Mouse (Mus musculus) midbrain, postnatal 0 days (tissue): Measurements from ENCODE around the gene Pard3b. TPM values are rescaled to one million over a fixed set of nuclear protein-coding genes. Genes with fewer than 3 reads are reported as not detected.

Source experiments
- ATAC-seq: fragments of 200-750 bp; cut with Nextera tagmentation; 2 replicates; pipeline ENCODE4 v1.8.0; 2017; ENCODE audit warnings: moderate number of reproducible peaks, mild to moderate bottlenecking, moderate TSS enrichment, moderate library complexity; ENCODE audit not compliant: low FRiP score
- DNase-seq: peaks from one replicate; pipeline ENCODE4 v3.0.0-alpha.2; 2015; ENCODE audit warnings: low spot score
- H3K27ac ChIP-seq: fragments of 300-500 bp; sonication (generic); 2 replicates; pipeline ENCODE4 v1.5.1; 2014; ENCODE audit warnings: low read depth, mild to moderate bottlenecking, low read length, mixed read lengths
- H3K27me3 ChIP-seq: fragments of 300-500 bp; sonication (generic); 2 replicates; pipeline ENCODE4 v1.6.1; 2014; ENCODE audit warnings: low read length, control low read depth, mixed read lengths; ENCODE audit not compliant: insufficient read depth
- H3K36me3 ChIP-seq: fragments of 300-500 bp; sonication (generic); 2 replicates; pipeline ENCODE4 v1.6.1; 2014; ENCODE audit warnings: low read length, control low read depth, mixed read lengths; ENCODE audit not compliant: insufficient read depth
- H3K4me1 ChIP-seq: fragments of 300-500 bp; sonication (generic); 2 replicates; pipeline ENCODE4 v1.6.1; 2014; ENCODE audit warnings: mild to moderate bottlenecking, control low read depth, antibody characterized with exemption, low read length, mixed read lengths; ENCODE audit not compliant: insufficient read depth
- H3K4me2 ChIP-seq: fragments of 300-500 bp; sonication (generic); 2 replicates; pipeline ENCODE4 v1.6.1; 2014; ENCODE audit warnings: low read depth, mild to moderate bottlenecking, low read length, mixed read lengths; ENCODE audit not compliant: poor library complexity, severe bottlenecking
- H3K4me3 ChIP-seq: fragments of 300-500 bp; sonication (generic); 2 replicates; pipeline ENCODE4 v1.5.1; 2014; ENCODE audit warnings: low read depth, mild to moderate bottlenecking, low read length, moderate library complexity
- H3K9ac ChIP-seq: fragments of 300-500 bp; sonication (generic); replicated peaks from 2 replicates; pipeline ENCODE4 v1.6.1; 2014; ENCODE audit warnings: mild to moderate bottlenecking, low read length, moderate library complexity, mixed read lengths; ENCODE audit not compliant: poor library complexity, severe bottlenecking
- H3K9me3 ChIP-seq: fragments of 300-500 bp; sonication (generic); 2 replicates; pipeline ENCODE4 v1.6.1; 2016; ENCODE audit warnings: low read length, control low read depth
- CTCF ChIP-seq: IDR thresholded peaks from 2 replicates; pipeline ENCODE4 v1.5.1; 2016; ENCODE audit warnings: antibody characterized with exemption, mild to moderate bottlenecking
- WGBS: fragments of 180-500 bp; shearing (Covaris S2); extraction: QIAGEN DNeasy Blood & Tissue Kit; methylation state at CpG from one replicate; pipeline ENCODE4 v1.1.7; 2014; 5-methylcytosine and 5-hydroxymethylcytosine counted together
- polyA plus RNA-seq: library from polyadenylated mRNA; unstranded; fragments of >200 nt; fragmentation: Nextera tagmentation; extraction: Ambion mirVana; gene quantifications from 2 replicates; pipeline ENCODE4 v1.2.1, GENCODE M21; 2015
- total RNA-seq: library from RNA; depleted of rRNA; stranded (reverse); fragments of >200 nt; gene quantifications from 2 replicates; pipeline ENCODE4 v1.2.3, GENCODE M21; 2014

Pard3b gene
- total and polyA plus RNA-seq, 2 experiments from 2014 or later = 5.3 to 7.0 TPM

GRCm38 (mm10) chr1:61778731-61779130 lies 140.1 kb downstream of the Pard3b start:
- H3K27me3 ChIP-seq = no peaks in the 10 kb centered on the region
- no peak overlapping the region for H3K4me3 ChIP-seq
- H3K27ac ChIP-seq = no peak overlapping the region
- no peak for ATAC-seq
- H3K9ac ChIP-seq = no peak overlapping the region
- no peak overlapping the region for H3K4me2 ChIP-seq
- no peaks in the 10 kb centered on the region for H3K9me3 ChIP-seq
- DNase-seq = no peak
- no peaks in the 10 kb centered on the region for H3K4me1 ChIP-seq
- H3K36me3 ChIP-seq = no peaks in the 10 kb centered on the region
- no peak for TF ChIP-seq CTCF

- H3K27me3 ChIP-seq = no peaks in the 10 kb centered on the region
- H3K36me3 ChIP-seq = no peaks in the 10 kb centered on the region
- no peak overlapping the region for H3K4me3 ChIP-seq
- H3K27ac ChIP-seq = no peak overlapping the region
- no peaks in the 10 kb centered on the region for H3K4me1 ChIP-seq
- no peak for ATAC-seq
- DNase-seq = peak; percentile 9
- H3K9ac ChIP-seq = no peak overlapping the region
- no peak overlapping the region for H3K4me2 ChIP-seq
- no peak for TF ChIP-seq CTCF
- 73% methylated on average over 5 of the region's 5 CpGs for WGBS
- no peaks in the 10 kb centered on the region for H3K9me3 ChIP-seq
Observed at GRCm38 (mm10) chr1:61779906-61780305, 141.3 kb downstream of the Pard3b start.

DNA sequence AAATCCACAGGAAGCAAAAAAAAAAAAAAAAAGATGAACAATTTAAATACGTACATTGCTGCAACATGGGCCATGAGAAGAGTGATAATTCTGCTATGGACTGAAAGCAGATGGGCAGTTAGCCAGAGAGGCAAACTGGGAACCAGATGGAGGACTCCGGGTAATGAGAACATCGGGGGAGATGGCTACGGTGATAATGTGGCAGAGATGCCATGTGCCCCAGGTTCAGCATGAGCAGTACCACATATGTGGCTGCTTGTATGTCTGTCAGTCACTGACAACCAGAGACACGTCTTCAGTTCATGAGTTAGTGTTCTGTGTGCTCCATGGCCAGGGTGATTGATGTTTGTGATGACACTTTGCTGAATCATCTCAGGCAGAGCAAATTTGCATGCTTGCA lies 157.7 kb downstream of the Pard3b start:
- TF ChIP-seq CTCF = no peak
- ATAC-seq (no peak), DNase-seq (peak; percentile 9)
- 84% methylated on average over 5 of the region's 5 CpGs for WGBS
- Histone ChIP-seq H3K4me2 (no peak overlapping the region), H3K36me3 (no peaks in the 10 kb centered on the region), H3K9ac (no peak overlapping the region), H3K27ac (no peak overlapping the region), H3K27me3 (no peaks in the 10 kb centered on the region), H3K4me3 (no peak overlapping the region), H3K9me3 (no peaks in the 10 kb centered on the region), H3K4me1 (no peaks in the 10 kb centered on the region)

- no peak overlapping the region for H3K4me3 ChIP-seq
- H3K4me2 ChIP-seq = no peak overlapping the region
- no peaks in the 10 kb centered on the region for H3K27me3 ChIP-seq
- ATAC-seq = no peak
- no peaks in the 10 kb centered on the region for H3K36me3 ChIP-seq
- no peaks in the 10 kb centered on the region for H3K4me1 ChIP-seq
- no peak for TF ChIP-seq CTCF
- no peak overlapping the region for H3K9ac ChIP-seq
- no peak for DNase-seq
- no peak overlapping the region for H3K27ac ChIP-seq
- H3K9me3 ChIP-seq = no peaks in the 10 kb centered on the region
- WGBS = 57% methylated on average over 1 of the region's 1 CpGs
Observed at GRCm38 (mm10) chr1:61820213-61820612, 181.6 kb downstream of the Pard3b start.

- no peaks in the 10 kb centered on the region for H3K36me3 ChIP-seq
- no peak overlapping the region for H3K9ac ChIP-seq
- DNase-seq (no peak), ATAC-seq (no peak)
- H3K4me1 ChIP-seq = no peaks in the 10 kb centered on the region
- no peak for TF ChIP-seq CTCF
- no peak overlapping the region for H3K27ac ChIP-seq
- no peak overlapping the region for H3K4me2 ChIP-seq
- H3K27me3 ChIP-seq = no peaks in the 10 kb centered on the region
- WGBS = 69% methylated on average over 3 of the region's 3 CpGs
- H3K9me3 ChIP-seq = no peaks in the 10 kb centered on the region
- no peak overlapping the region for H3K4me3 ChIP-seq
Observed at GRCm38 (mm10) chr1:61825560-61826191, 187.1 kb downstream of the Pard3b start.

GRCm38 (mm10) chr1:61837006-61837544 lies 198.5 kb downstream of the Pard3b start:
- Histone ChIP-seq H3K9ac (no peak overlapping the region), H3K36me3 (no peaks in the 10 kb centered on the region), H3K27ac (no peak overlapping the region), H3K9me3 (no peaks in the 10 kb centered on the region), H3K4me3 (no peak overlapping the region), H3K4me2 (no peak overlapping the region), H3K27me3 (no peaks in the 10 kb centered on the region), H3K4me1 (no peaks in the 10 kb centered on the region)
- DNase-seq (no peak), ATAC-seq (no peak)
- no peak for TF ChIP-seq CTCF
- WGBS = 82% methylated on average over 6 of the region's 6 CpGs
